Mouse (Mus musculus): ENCODE measurements at regions not wholly inside any gene's neighbourhood (a gene's known extent, or its start where the extent isn't known, plus 50 kb on each side); places are given as distances from the start of the nearest gene placed in this dataset.

- no peak for TF ChIP-seq POLR2A (IDR thresholded peaks at IDR 0.05; ENCODE audit: low read depth, low read length)
- no peak for TF ChIP-seq CTCF (IDR thresholded peaks at IDR 0.05; ENCODE audit: borderline replicate concordance, insufficient read depth, low read length)
These were observed 197.2 kb upstream of the Mmadhc start for GRCm38 (mm10) chr2:50493597-50494335.
